Mouse (Mus musculus) kidney, embryonic 16.5 days (tissue): ENCODE results near the gene Aldh3a2. TPM values are rescaled to one million over a fixed set of nuclear protein-coding genes. Genes with fewer than 3 reads are reported as not detected.

Source experiments
- ATAC-seq: fragments of 200-750 bp; cut with Nextera tagmentation; 2 replicates; pipeline ENCODE4 v1.8.0; 2017; ENCODE audit warnings: moderate TSS enrichment; ENCODE audit not compliant: low FRiP score, low TSS enrichment
- H3K27ac ChIP-seq: fragments of 300-500 bp; sonication (generic); 2 replicates; pipeline ENCODE4 v1.5.1; 2014; ENCODE audit warnings: low read length
- H3K27me3 ChIP-seq: fragments of 300-500 bp; sonication (generic); 2 replicates; pipeline ENCODE4 v1.6.1; 2014; ENCODE audit warnings: low read length, control low read depth, mixed read lengths; ENCODE audit not compliant: insufficient read depth
- H3K36me3 ChIP-seq: fragments of 300-500 bp; sonication (generic); 2 replicates; pipeline ENCODE4 v1.6.1; 2014; ENCODE audit warnings: low read length, control low read depth, mixed read lengths; ENCODE audit not compliant: insufficient read depth
- H3K4me1 ChIP-seq: fragments of 300-500 bp; sonication (generic); 2 replicates; pipeline ENCODE4 v1.6.1; 2014; ENCODE audit warnings: low read length, control low read depth, mixed read lengths; ENCODE audit not compliant: insufficient read depth
- H3K4me2 ChIP-seq: fragments of 300-500 bp; sonication (generic); replicated peaks from 2 replicates; pipeline ENCODE4 v1.6.1; 2014; ENCODE audit warnings: low read depth, low read length
- H3K4me3 ChIP-seq: fragments of 300-500 bp; sonication (generic); 2 replicates; pipeline ENCODE4 v1.5.1; 2014; ENCODE audit warnings: mild to moderate bottlenecking, low read length
- H3K9ac ChIP-seq: fragments of 300-500 bp; sonication (generic); replicated peaks from 2 replicates; pipeline ENCODE4 v1.6.1; 2014; ENCODE audit warnings: low read length
- H3K9me3 ChIP-seq: fragments of 300-500 bp; sonication (generic); 2 replicates; pipeline ENCODE4 v1.6.1; 2016; ENCODE audit warnings: low read length, control low read depth
- WGBS: fragments of 180-500 bp; shearing (Covaris S2); extraction: QIAGEN DNeasy Blood & Tissue Kit; methylation state at CpG from one replicate; pipeline ENCODE4 v1.1.7; 2014; 5-methylcytosine and 5-hydroxymethylcytosine counted together
- polyA plus RNA-seq: library from polyadenylated mRNA; unstranded; fragments of >200 nt; fragmentation: Nextera tagmentation; extraction: Ambion mirVana; gene quantifications from 2 replicates; pipeline ENCODE4 v1.2.1, GENCODE M21; 2015

Aldh3a2 gene
- polyA plus RNA-seq, 1 experiment from 2014 or later = 42.1 TPM

- no peaks in the 10 kb centered on the region for H3K4me1 ChIP-seq
- ATAC-seq = no peak
- H3K9ac ChIP-seq = no peak overlapping the region
- WGBS = 93% methylated on average over 12 of the region's 12 CpGs
- no peak overlapping the region for H3K4me3 ChIP-seq
- no peaks in the 10 kb centered on the region for H3K27me3 ChIP-seq
- no peaks in the 10 kb centered on the region for H3K9me3 ChIP-seq
- H3K36me3 ChIP-seq = peaks cover 31% of the 10 kb centered on the region
- H3K4me2 ChIP-seq = no peak overlapping the region
- no peak overlapping the region for H3K27ac ChIP-seq
Measured at GRCm38 (mm10) chr11:61252807-61253206, 14.5 kb downstream of the Aldh3a2 start.

GRCm38 (mm10) chr11:61251741-61252140 lies 15.5 kb downstream of the Aldh3a2 start:
- Histone ChIP-seq H3K4me1 (no peaks in the 10 kb centered on the region), H3K27me3 (no peaks in the 10 kb centered on the region), H3K36me3 (peaks cover 25% of the 10 kb centered on the region), H3K4me2 (no peak overlapping the region), H3K4me3 (no peak overlapping the region), H3K9me3 (no peaks in the 10 kb centered on the region), H3K27ac (no peak overlapping the region), H3K9ac (no peak overlapping the region)
- ATAC-seq = no peak
- WGBS = 76% methylated on average over 10 of the region's 10 CpGs

- H3K27me3 ChIP-seq = no peaks in the 10 kb centered on the region
- no peaks in the 10 kb centered on the region for H3K9me3 ChIP-seq
- H3K4me2 ChIP-seq = no peak overlapping the region
- WGBS = 87% methylated on average over 7 of the region's 7 CpGs
- no peaks in the 10 kb centered on the region for H3K4me1 ChIP-seq
- peaks cover 8% of the 10 kb centered on the region for H3K36me3 ChIP-seq
- ATAC-seq = no peak
- H3K27ac ChIP-seq = no peak overlapping the region
- H3K9ac ChIP-seq = no peak overlapping the region
- H3K4me3 ChIP-seq = no peak overlapping the region
Measured at GRCm38 (mm10) chr11:61244406-61244805, 22.9 kb downstream of the Aldh3a2 start.

- H3K4me1 ChIP-seq = 0 out of 2 replicates have a peak, but pooled peaks cover 4% of the 10 kb centered on the region
- no peaks in the 10 kb centered on the region for H3K36me3 ChIP-seq
- no peaks in the 10 kb centered on the region for H3K9me3 ChIP-seq
- 0 out of 2 replicates have a peak, but pooled peaks cover 3% of the 10 kb centered on the region for H3K27me3 ChIP-seq
- H3K27ac ChIP-seq = no peak overlapping the region
- no peak for ATAC-seq
- no peak overlapping the region for H3K4me2 ChIP-seq
- H3K4me3 ChIP-seq = no peak overlapping the region
- H3K9ac ChIP-seq = no peak overlapping the region
- WGBS = 76% methylated on average over 3 of the region's 3 CpGs
Measured at GRCm38 (mm10) chr11:61236015-61236414, 31.2 kb downstream of the Aldh3a2 start.

- WGBS = 43% methylated on average over 5 of the region's 5 CpGs
- Histone ChIP-seq H3K36me3 (no peaks in the 10 kb centered on the region), H3K4me1 (0 out of 2 replicates have a peak, but pooled peaks cover 4% of the 10 kb centered on the region), H3K27ac (no peak overlapping the region), H3K9ac (no peak overlapping the region), H3K4me3 (no peak overlapping the region), H3K4me2 (no peak overlapping the region), H3K27me3 (0 out of 2 replicates have a peak, but pooled peaks cover 3% of the 10 kb centered on the region), H3K9me3 (no peaks in the 10 kb centered on the region)
- ATAC-seq = no peak
Measured at GRCm38 (mm10) chr11:61234174-61234573, 33.1 kb downstream of the Aldh3a2 start.

- no peak overlapping the region for H3K9ac ChIP-seq
- H3K9me3 ChIP-seq = no peaks in the 10 kb centered on the region
- H3K27me3 ChIP-seq = 0 out of 2 replicates have a peak, but pooled peaks cover 3% of the 10 kb centered on the region
- H3K27ac ChIP-seq = no peak overlapping the region
- peak overlapping the region; percentile 31 for H3K4me2 ChIP-seq
- H3K36me3 ChIP-seq = no peaks in the 10 kb centered on the region
- H3K4me1 ChIP-seq = 0 out of 2 replicates have a peak, but pooled peaks cover 4% of the 10 kb centered on the region
- peak; percentile 57; the same call in 1 of the 2 replicates for ATAC-seq
- 12% methylated on average over 9 of the region's 9 CpGs for WGBS
- no peak overlapping the region for H3K4me3 ChIP-seq
Measured at GRCm38 (mm10) chr11:61231329-61231728, 35.9 kb downstream of the Aldh3a2 start.

GRCm38 (mm10) chr11:61228406-61228805 lies 38.9 kb downstream of the Aldh3a2 start:
- no peak overlapping the region for H3K4me3 ChIP-seq
- no peaks in the 10 kb centered on the region for H3K4me1 ChIP-seq

GRCm38 (mm10) chr11:61227816-61228215 lies 39.4 kb downstream of the Aldh3a2 start:
- H3K36me3 ChIP-seq = no peaks in the 10 kb centered on the region
- no peaks in the 10 kb centered on the region for H3K4me1 ChIP-seq
- H3K27ac ChIP-seq = no peak overlapping the region
- no peak for ATAC-seq
- no peak overlapping the region for H3K4me2 ChIP-seq
- H3K9ac ChIP-seq = no peak overlapping the region
- WGBS = 82% methylated on average over 8 of the region's 8 CpGs
- H3K4me3 ChIP-seq = no peak overlapping the region
- no peaks in the 10 kb centered on the region for H3K9me3 ChIP-seq
- H3K27me3 ChIP-seq = 0 out of 2 replicates have a peak, but pooled peaks cover 6% of the 10 kb centered on the region

More at GRCm38 (mm10) chr11:61228406-61228805, 38.9 kb downstream of the Aldh3a2 start:
- H3K36me3 ChIP-seq = no peaks in the 10 kb centered on the region
- no peak overlapping the region for H3K4me2 ChIP-seq
- no peak overlapping the region for H3K27ac ChIP-seq
- ATAC-seq = no peak
- WGBS = 75% methylated on average over 3 of the region's 3 CpGs
- H3K9me3 ChIP-seq = no peaks in the 10 kb centered on the region
- 0 out of 2 replicates have a peak, but pooled peaks cover 6% of the 10 kb centered on the region for H3K27me3 ChIP-seq
- H3K9ac ChIP-seq = no peak overlapping the region

GRCm38 (mm10) chr11:61225941-61226412 lies 41.3 kb downstream of the Aldh3a2 start:
- no peak for ATAC-seq
- WGBS = 85% methylated on average over 6 of the region's 6 CpGs
- no peak overlapping the region for H3K4me2 ChIP-seq
- H3K9me3 ChIP-seq = no peaks in the 10 kb centered on the region
- H3K4me3 ChIP-seq = no peak overlapping the region
- no peaks in the 10 kb centered on the region for H3K4me1 ChIP-seq
- H3K27ac ChIP-seq = no peak overlapping the region
- H3K27me3 ChIP-seq = 0 out of 2 replicates have a peak, but pooled peaks cover 3% of the 10 kb centered on the region
- no peaks in the 10 kb centered on the region for H3K36me3 ChIP-seq
- no peak overlapping the region for H3K9ac ChIP-seq

- Histone ChIP-seq H3K27ac (no peak overlapping the region), H3K4me2 (no peak overlapping the region), H3K36me3 (no peaks in the 10 kb centered on the region), H3K4me3 (no peak overlapping the region), H3K9ac (no peak overlapping the region), H3K9me3 (no peaks in the 10 kb centered on the region), H3K27me3 (0 out of 2 replicates have a peak, but pooled peaks cover 3% of the 10 kb centered on the region), H3K4me1 (no peaks in the 10 kb centered on the region)
- 78% methylated on average over 4 of the region's 4 CpGs for WGBS
- no peak for ATAC-seq
Measured at GRCm38 (mm10) chr11:61225511-61225910, 41.8 kb downstream of the Aldh3a2 start.
